Mouse (Mus musculus): ENCODE data around the gene Nr5a2. TPM values are rescaled to one million over a fixed set of nuclear protein-coding genes. Genes with fewer than 3 reads are reported as not detected.
"Not testable (repeated sequence)": the region's sequence is repeated elsewhere in the genome, so short reads cannot be mapped to it uniquely, and the experiment has no call there.

The Nr5a2 gene
- polyA plus RNA-seq, 1 experiment from 2014 or later: 0.43 TPM

DNA sequence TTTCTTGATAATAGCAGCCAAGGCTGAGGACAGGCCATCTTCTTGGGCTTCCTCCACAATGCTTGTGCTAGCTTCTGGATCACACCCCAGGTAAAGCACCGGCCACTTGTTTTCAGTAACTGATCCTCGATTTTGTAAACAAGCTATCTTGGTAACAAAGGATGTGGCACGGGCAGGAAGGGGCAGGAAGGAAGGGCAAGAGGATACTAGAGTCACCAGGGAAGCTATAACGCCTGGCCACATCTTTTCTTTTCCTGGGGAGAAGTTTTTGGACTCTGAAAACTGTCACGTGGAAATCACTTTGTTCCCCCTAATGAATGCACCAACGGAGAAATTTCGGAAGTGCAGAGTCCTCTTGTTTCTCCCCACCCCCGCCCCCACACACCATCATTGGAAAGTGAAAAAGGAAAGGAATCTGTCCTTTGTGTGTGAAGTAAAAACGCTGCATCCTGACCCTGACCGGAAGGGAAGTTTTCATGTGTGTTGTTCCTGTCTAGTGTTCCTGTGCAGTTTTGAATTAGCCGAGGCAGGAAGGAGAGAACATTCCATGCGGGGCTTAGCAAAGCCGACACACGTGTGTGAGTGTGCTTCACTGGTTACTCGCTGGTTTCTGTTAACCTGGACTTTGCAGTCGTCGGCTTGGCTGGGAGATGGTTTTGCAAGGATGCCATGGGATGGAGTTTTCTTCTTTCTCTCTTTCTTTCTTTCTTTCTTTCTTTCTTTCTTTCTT lies 163.7 kb downstream of the Nr5a2 start:
- WGBS: 41% methylated on average over 17 of the region's 17 CpGs
- Histone ChIP-seq H3K9me3 (replicated peaks) (no peaks in the 10 kb centered on the region), H3K27ac (no peak overlapping the region), H3K4me2 (replicated peaks) (no peak overlapping the region), H3K36me3 (no peaks in the 10 kb centered on the region), H3K4me1 (no peaks in the 10 kb centered on the region), H3K27me3 (no peaks in the 10 kb centered on the region), H3K9ac (no peak overlapping the region), H3K4me3 (no peak overlapping the region)
- no peak for ATAC-seq (ENCODE audit: low FRiP score)

DNA sequence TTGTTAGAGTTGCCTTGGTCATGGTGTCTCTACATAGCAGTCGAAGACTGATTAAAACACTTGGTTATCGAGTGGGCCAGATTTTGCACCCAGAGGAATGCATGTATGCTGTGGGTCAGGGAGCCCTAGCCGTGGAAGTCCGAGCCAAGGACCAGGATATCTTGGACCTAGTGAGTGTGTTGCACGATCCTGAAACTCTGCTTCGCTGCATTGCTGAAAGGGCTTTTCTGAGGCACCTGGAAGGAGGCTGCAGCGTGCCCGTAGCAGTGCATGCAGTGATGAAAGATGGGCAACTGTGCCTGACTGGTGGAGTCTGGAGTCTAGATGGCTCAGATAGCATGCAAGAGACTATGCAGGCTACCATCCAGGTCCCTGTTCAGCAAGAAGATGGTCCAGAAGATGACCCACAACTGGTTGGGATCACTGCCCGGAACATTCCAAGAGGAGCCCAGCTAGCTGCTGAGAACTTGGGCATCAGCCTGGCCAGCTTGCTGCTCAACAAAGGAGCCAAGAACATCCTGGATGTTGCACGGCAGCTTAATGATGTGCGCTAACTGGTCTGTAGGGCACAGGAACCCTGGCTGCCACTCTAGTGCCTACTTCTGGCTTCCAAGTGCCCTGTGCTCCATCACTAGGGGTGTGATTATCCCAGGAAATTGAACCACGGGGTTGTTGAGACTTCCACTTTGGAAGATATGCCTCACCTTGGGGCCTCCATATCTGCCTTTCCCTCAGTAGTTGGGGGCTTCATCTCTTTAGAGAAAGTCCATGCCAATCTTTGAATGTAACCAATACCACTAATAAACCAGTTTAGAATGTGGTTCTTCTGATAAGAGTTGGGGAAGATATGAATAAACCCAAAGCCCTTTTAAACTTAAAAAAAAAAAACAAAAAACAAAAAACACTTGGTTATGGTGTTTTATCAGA lies 167.0 kb downstream of the Nr5a2 start:
- H3K9ac ChIP-seq; H3K4me2 ChIP-seq (replicated peaks); H3K27me3 ChIP-seq; H3K9me3 ChIP-seq (replicated peaks); H3K27ac ChIP-seq; H3K4me1 ChIP-seq; H3K4me3 ChIP-seq; H3K36me3 ChIP-seq; ATAC-seq (ENCODE audit: low FRiP score): not testable (repeated sequence)
- WGBS: 95% methylated on average over 12 of the region's 12 CpGs

Measured in hindbrain, embryonic 12.5 days (tissue).